Mouse (Mus musculus) hindbrain, embryonic 11.5 days (tissue): ENCODE data around the gene Ksr2. TPM values are rescaled to one million over a fixed set of nuclear protein-coding genes. Genes with fewer than 3 reads are reported as not detected.
A peak's percentile ranks its signal among the peaks of the same experiment; 100 is the strongest.

Experiments used
- ATAC-seq: fragments of 200-750 bp; cut with Nextera tagmentation; 2 replicates; pipeline ENCODE4 v1.8.0; 2017; ENCODE audit warnings: mild to moderate bottlenecking, moderate TSS enrichment, moderate library complexity; ENCODE audit not compliant: low FRiP score
- DNase-seq: peaks from one replicate; pipeline ENCODE4 v3.0.0-alpha.2; 2015; ENCODE audit warnings: low spot score
- H3K27ac ChIP-seq: fragments of 300-500 bp; sonication (generic); 2 replicates; pipeline ENCODE4 v1.5.1; 2014; ENCODE audit warnings: mild to moderate bottlenecking, low read depth, low read length
- H3K27me3 ChIP-seq: fragments of 300-500 bp; sonication (generic); 2 replicates; pipeline ENCODE4 v1.6.1; 2014; ENCODE audit warnings: mild to moderate bottlenecking, low read length, moderate library complexity, mixed read lengths; ENCODE audit not compliant: control insufficient read depth, insufficient read depth
- H3K36me3 ChIP-seq: fragments of 300-500 bp; sonication (generic); 2 replicates; pipeline ENCODE4 v1.6.1; 2014; ENCODE audit warnings: mild to moderate bottlenecking, low read length, moderate library complexity, mixed read lengths; ENCODE audit not compliant: control insufficient read depth, insufficient read depth
- H3K4me1 ChIP-seq: fragments of 300-500 bp; sonication (generic); replicated peaks from 2 replicates; pipeline ENCODE4 v1.6.1; 2014; ENCODE audit warnings: low read length, mixed read lengths; ENCODE audit not compliant: control insufficient read depth, insufficient read depth
- H3K4me2 ChIP-seq: fragments of 300-500 bp; sonication (generic); replicated peaks from 2 replicates; pipeline ENCODE4 v1.6.1; 2014; ENCODE audit warnings: mild to moderate bottlenecking, low read depth, low read length
- H3K4me3 ChIP-seq: fragments of 300-500 bp; sonication (generic); 2 replicates; pipeline ENCODE4 v1.5.1; 2014; ENCODE audit warnings: low read depth, low read length
- H3K9ac ChIP-seq: fragments of 300-500 bp; sonication (generic); 2 replicates; pipeline ENCODE4 v1.6.1; 2014; ENCODE audit warnings: low read depth, low read length
- H3K9me3 ChIP-seq: fragments of 300-500 bp; sonication (generic); 2 replicates; pipeline ENCODE4 v1.6.1; 2016; ENCODE audit warnings: low read length; ENCODE audit not compliant: control insufficient read depth
- WGBS: fragments of 180-500 bp; shearing (Covaris S2); extraction: QIAGEN DNeasy Blood & Tissue Kit; methylation state at CpG from one replicate; pipeline ENCODE4 v1.1.7; 2014; 5-methylcytosine and 5-hydroxymethylcytosine counted together
- polyA plus RNA-seq: library from polyadenylated mRNA; unstranded; fragments of >200 nt; fragmentation: Nextera tagmentation; extraction: Ambion mirVana; gene quantifications from 2 replicates; pipeline ENCODE4 v1.2.1, GENCODE M21; 2014

Gene Ksr2
- polyA plus RNA-seq, 1 experiment from 2014 or later = 2.9 TPM

DNA sequence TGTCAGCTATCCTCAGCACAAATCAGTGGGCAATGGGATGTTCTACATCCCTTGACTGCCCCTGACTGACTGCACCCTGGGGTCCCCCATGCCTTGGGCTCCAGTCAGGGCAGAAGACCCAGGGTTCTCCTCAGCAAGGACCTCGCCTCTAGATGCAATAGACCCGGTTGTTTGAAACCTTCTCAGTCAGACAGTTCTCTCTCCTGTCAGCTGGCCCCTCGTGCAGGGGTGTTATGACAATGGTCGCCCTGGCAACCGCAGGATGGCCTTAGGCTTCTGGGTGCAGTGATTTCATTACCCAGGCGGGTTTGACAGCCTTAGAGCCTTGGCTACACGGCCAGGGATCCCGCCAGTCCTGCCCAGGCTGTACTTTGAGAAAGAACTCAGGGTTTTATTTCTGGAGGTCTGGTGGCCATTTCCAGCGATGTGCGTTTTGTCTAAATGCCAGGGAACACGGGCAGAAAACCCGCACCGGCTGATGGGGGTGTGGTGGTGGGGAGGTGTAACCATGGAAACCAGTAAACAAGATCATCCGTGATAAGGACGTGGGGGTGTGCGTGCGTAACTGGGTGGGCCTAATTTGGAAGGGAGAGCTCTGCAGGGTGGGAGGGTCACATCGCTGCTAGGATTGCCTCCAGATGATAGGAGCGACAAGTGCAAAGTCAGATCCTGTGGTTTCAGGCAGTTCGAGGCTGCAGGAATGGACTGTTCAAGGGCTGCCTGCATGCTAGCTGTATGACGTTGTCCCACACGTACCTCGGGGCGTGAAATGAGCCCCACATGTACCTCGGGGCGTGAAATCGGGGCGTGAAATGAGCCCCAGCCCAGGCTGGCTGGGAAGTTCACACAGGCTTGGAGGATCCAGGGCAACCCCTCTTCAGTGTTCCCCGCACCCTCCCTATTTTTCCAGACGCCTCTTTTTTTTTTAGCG lies 79.4 kb downstream of the Ksr2 start:
- ATAC-seq (peak; percentile 87), DNase-seq (peak; percentile 86)
- Histone ChIP-seq H3K4me2 (peak overlapping the region; percentile 34), H3K27ac (peak overlapping the region; percentile 54), H3K36me3 (no peaks in the 10 kb centered on the region), H3K9me3 (no peaks in the 10 kb centered on the region), H3K4me1 (no peaks in the 10 kb centered on the region; the same call in 1 of the 2 replicates), H3K9ac (peak overlapping the region; percentile 43; the same call in 1 of the 2 replicates), H3K4me3 (peak overlapping the region; percentile 1; the same call in 1 of the 2 replicates), H3K27me3 (no peaks in the 10 kb centered on the region)
- 17% methylated on average over 31 of the region's 31 CpGs for WGBS

DNA sequence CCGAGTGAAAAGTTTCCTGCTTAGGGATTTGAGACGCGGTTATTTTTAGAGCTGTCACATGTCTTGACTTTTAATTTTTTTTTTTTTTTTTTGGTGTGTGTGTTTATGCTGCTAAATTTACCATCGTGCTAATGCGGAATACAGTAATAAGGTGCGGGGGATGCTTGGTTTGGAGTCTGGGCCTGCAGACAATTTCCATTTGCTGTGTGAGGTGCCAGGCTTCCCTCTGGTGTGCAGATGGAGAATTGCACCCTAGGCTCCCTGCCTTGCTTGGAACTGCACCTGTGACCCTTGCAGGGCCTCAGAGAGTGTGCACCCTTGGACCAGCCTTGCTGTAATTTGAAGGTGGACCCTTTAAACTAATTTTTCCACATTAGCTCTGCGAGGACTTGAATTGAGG lies 80.1 kb downstream of the Ksr2 start:
- DNase-seq = peak; percentile 80
- H3K36me3 ChIP-seq = no peaks in the 10 kb centered on the region
- no peak overlapping the region for H3K27ac ChIP-seq
- H3K4me1 ChIP-seq = no peaks in the 10 kb centered on the region; the same call in 1 of the 2 replicates
- WGBS = 22% methylated on average over 7 of the region's 7 CpGs
- H3K4me3 ChIP-seq = no peak overlapping the region; the same call in 1 of the 2 replicates
- no peaks in the 10 kb centered on the region for H3K9me3 ChIP-seq
- H3K4me2 ChIP-seq = peak overlapping the region; percentile 34
- H3K9ac ChIP-seq = no peak overlapping the region
- H3K27me3 ChIP-seq = no peaks in the 10 kb centered on the region
- ATAC-seq = peak; percentile 52; the same call in 1 of the 2 replicates

DNA sequence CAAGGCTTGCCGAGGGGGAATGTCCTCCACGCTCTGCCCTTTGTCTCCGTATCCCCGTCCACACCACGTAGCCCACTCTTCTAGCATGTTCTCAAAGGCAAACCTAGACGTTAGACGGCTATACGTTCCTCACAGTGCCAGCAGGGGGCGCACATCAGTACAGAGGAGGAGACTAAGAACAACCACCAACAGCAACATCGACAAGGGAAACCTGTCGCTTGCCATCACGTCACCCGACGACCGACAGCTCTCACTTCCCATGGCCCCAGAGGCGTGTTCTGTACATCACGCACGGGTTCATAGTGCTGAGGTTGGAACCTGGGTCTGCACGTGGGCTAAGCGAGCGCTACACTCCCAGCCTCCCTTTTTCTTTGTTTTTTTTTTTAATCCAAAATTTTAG lies 83.3 kb downstream of the Ksr2 start:
- 62% methylated on average over 21 of the region's 21 CpGs for WGBS
- no peak overlapping the region for H3K4me3 ChIP-seq
- peak; percentile 54 for DNase-seq
- ATAC-seq = no peak
- no peaks in the 10 kb centered on the region; the same call in 1 of the 2 replicates for H3K4me1 ChIP-seq
- no peak overlapping the region for H3K4me2 ChIP-seq
- H3K27ac ChIP-seq = no peak overlapping the region
- H3K9ac ChIP-seq = no peak overlapping the region
- no peaks in the 10 kb centered on the region for H3K9me3 ChIP-seq
- H3K36me3 ChIP-seq = no peaks in the 10 kb centered on the region
- H3K27me3 ChIP-seq = no peaks in the 10 kb centered on the region

DNA sequence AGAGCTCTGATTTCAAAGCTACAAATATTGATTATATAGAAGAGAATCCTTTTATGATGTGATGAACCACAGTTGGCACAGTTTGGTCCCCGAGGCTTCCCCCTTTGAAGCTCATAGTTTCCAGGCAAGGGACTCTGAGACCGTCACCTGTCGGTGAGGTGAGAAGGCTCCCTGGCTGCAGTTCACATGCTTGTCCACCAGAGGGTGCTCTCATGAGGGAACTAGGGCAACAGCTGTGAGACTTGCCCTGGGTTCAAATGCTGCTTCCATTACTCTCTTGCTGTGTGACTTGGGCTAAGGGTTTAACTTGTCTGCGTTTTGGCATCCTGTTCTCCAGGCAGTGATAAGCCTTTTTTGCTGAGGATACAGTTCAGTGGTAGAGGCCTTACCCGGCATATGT lies 88.8 kb downstream of the Ksr2 start:
- no peaks in the 10 kb centered on the region for H3K9me3 ChIP-seq
- no peak overlapping the region for H3K9ac ChIP-seq
- DNase-seq (no peak), ATAC-seq (no peak)
- no peak overlapping the region for H3K4me2 ChIP-seq
- no peak overlapping the region for H3K4me3 ChIP-seq
- no peaks in the 10 kb centered on the region for H3K27me3 ChIP-seq
- WGBS = 87% methylated on average over 5 of the region's 5 CpGs
- no peak overlapping the region for H3K27ac ChIP-seq
- H3K4me1 ChIP-seq = no peaks in the 10 kb centered on the region
- no peaks in the 10 kb centered on the region for H3K36me3 ChIP-seq

DNA sequence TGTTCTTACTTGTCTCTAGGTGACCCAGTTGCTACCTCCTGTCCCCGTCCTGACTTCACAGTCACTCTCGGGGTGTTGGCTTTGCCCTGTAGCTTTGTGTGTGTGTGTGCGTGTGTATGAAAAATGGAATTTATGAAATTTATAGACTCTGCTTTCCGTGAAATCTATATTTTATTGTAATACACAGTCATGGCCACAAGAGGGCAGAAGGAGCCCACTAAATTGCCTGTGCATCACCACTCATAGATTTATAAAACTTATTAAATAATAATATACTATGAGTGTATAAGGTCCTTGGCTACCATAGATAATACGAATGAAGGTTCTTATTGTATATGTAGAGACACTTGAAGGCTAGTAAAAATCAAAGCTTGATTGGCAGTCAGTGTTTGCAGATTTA lies 90.6 kb downstream of the Ksr2 start:
- no peak for ATAC-seq
- Histone ChIP-seq H3K4me3 (no peak overlapping the region), H3K27ac (no peak overlapping the region), H3K36me3 (no peaks in the 10 kb centered on the region), H3K27me3 (no peaks in the 10 kb centered on the region), H3K4me2 (no peak overlapping the region), H3K9ac (no peak overlapping the region), H3K9me3 (no peaks in the 10 kb centered on the region), H3K4me1 (no peaks in the 10 kb centered on the region)
- WGBS = 88% methylated on average over 5 of the region's 5 CpGs
- no peak for DNase-seq

DNA sequence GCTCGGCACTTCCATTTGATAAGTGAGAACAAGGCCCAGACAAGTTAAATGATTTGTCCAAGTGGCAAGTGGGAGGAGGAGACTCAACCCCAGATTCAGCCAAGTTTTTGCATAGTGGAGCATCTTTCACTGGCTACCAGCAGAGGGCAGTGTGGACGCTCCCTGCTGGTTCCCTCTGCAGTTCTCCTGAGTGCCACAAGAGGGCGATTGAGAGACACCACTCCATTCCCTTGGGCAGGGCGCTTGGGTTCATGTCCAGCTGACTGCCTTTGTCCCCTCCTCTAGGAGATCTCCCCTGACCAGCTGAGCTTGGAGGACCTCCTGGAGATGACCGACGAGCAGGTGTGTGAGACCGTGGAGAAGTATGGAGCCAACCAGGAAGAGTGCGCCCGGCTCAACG lies 91.4 kb downstream of the Ksr2 start:
- H3K27ac ChIP-seq = no peak overlapping the region
- H3K9me3 ChIP-seq = no peaks in the 10 kb centered on the region
- H3K9ac ChIP-seq = no peak overlapping the region
- no peak overlapping the region for H3K4me2 ChIP-seq
- DNase-seq (peak; percentile 74), ATAC-seq (peak; percentile 40; the same call in 1 of the 2 replicates)
- WGBS = 73% methylated on average over 10 of the region's 10 CpGs
- no peaks in the 10 kb centered on the region for H3K4me1 ChIP-seq
- no peaks in the 10 kb centered on the region for H3K36me3 ChIP-seq
- no peak overlapping the region for H3K4me3 ChIP-seq
- H3K27me3 ChIP-seq = no peaks in the 10 kb centered on the region

DNA sequence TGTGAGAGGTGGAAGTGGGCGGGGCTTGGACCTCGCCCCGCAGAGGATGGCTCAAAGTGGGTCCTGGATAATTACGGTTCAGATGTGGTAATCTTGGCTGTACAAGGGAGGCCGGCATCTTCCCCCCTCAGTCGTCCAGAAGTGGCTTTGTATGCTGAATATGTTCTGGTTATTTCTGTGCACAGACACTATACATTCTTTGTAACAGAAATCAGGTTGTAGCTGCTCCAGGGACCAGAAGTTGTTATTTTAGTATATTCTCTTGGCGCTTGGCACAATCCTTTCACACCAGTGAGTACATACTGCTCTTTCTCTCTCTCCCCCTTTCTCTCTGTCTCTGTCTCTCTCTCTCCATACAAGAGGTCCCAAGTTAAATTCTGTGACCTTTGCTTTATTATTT lies 92.0 kb downstream of the Ksr2 start:
- Histone ChIP-seq H3K9ac (no peak overlapping the region), H3K4me1 (no peaks in the 10 kb centered on the region), H3K9me3 (no peaks in the 10 kb centered on the region), H3K27ac (no peak overlapping the region), H3K4me3 (no peak overlapping the region), H3K36me3 (no peaks in the 10 kb centered on the region), H3K4me2 (no peak overlapping the region), H3K27me3 (no peaks in the 10 kb centered on the region)
- ATAC-seq (0 out of 2 replicates have a peak, but pooled peaks have one; percentile 7), DNase-seq (no peak)
- 87% methylated on average over 7 of the region's 7 CpGs for WGBS

DNA sequence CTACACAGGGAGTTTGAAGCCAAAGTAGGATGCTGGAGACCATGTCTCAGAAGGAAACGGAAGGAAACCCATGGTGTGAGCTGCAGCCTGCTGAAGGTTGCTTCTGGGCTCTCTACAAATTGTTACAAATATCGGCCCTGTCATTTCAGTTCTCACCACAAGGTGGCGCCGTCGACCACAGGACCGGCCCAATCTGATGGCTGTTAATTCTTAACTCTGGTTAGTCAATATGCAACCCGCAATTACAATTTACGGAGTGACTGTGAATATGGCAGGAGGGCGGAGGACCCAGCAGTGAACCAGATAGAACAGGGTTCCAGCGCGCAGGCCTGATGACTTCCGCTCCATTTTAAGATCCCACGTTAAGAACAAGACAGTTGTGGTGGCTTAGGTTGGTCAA lies 92.6 kb downstream of the Ksr2 start:
- Histone ChIP-seq H3K27ac (no peak overlapping the region), H3K4me1 (no peaks in the 10 kb centered on the region), H3K4me2 (no peak overlapping the region), H3K9me3 (no peaks in the 10 kb centered on the region), H3K4me3 (no peak overlapping the region), H3K27me3 (no peaks in the 10 kb centered on the region), H3K36me3 (no peaks in the 10 kb centered on the region), H3K9ac (no peak overlapping the region)
- WGBS = 36% methylated on average over 13 of the region's 13 CpGs
- DNase-seq (peak; percentile 80), ATAC-seq (no peak)
